ENCODE assay signal across 8 mouse cellular contexts in genomic region chr3:137969951-137970350, GRCm38 (mm10). TPM values are rescaled to one million over a fixed set of nuclear protein-coding genes. Genes with fewer than 3 reads are reported as not detected.
A peak's percentile ranks its signal among the peaks of the same experiment; 100 is the strongest.
DNase-seq lines count a peak whose midpoint lies in the region; ATAC-seq lines count a peak whose summit lies in the region.

No protein-coding gene starts in this region.

- H3K9ac ChIP-seq in limb, embryonic 13.5 days, result no peak overlapping the region

- no peaks in the 10 kb centered on the region for H3K36me3 ChIP-seq in forebrain, embryonic 10.5 days (replicated peaks)
- no peaks in the 10 kb centered on the region for H3K36me3 ChIP-seq in limb, embryonic 13.5 days

- H3K27ac ChIP-seq in forebrain, embryonic 10.5 days, result peak overlapping the region; percentile 44; the same call in 1 of the 2 replicates
- no peak overlapping the region for H3K27ac ChIP-seq in limb, embryonic 13.5 days

- peak; percentile 15 to 19 for DNase-seq in cerebellum, adult 18-20 months
- DNase-seq in cerebellum, adult 8-10 months, result no peak
- DNase-seq in 416B (ENCODE audit: low read depth), result peak; percentile 46
- peak; percentile 61 for DNase-seq in forebrain, embryonic 10.5 days (ENCODE audit: extremely low spot score, low spot score)
- peak; percentile 63 for DNase-seq in retina, embryonic 14.5 days (ENCODE audit: low spot score)
- no peak for DNase-seq in yolk sac, embryonic 10.5 days (ENCODE audit: low spot score)
- no peak for DNase-seq in urinary bladder, postnatal 36 days (ENCODE audit: low spot score in 2 of 2)

- peak overlapping the region; percentile 34 for H3K4me3 ChIP-seq in forebrain, embryonic 10.5 days
- no peak overlapping the region for H3K4me3 ChIP-seq in limb, embryonic 13.5 days

- H3K4me2 ChIP-seq in limb, embryonic 13.5 days (replicated peaks), result peak overlapping the region; percentile 45

- no peaks in the 10 kb centered on the region for H3K27me3 ChIP-seq in forebrain, embryonic 10.5 days (ENCODE audit: poor library complexity, severe bottlenecking)
- H3K27me3 ChIP-seq in limb, embryonic 13.5 days, result no peaks in the 10 kb centered on the region

- no peaks in the 10 kb centered on the region for H3K9me3 ChIP-seq in forebrain, embryonic 10.5 days
- H3K9me3 ChIP-seq in limb, embryonic 13.5 days, result no peaks in the 10 kb centered on the region

- 47% methylated on average over 12 of the region's 12 CpGs for WGBS in forebrain, embryonic 10.5 days
- WGBS in limb, embryonic 13.5 days, result 57% methylated on average over 12 of the region's 12 CpGs

- no peak for ATAC-seq in limb, embryonic 13.5 days (ENCODE audit: low FRiP score, low read depth)

- H3K4me1 ChIP-seq in forebrain, embryonic 10.5 days, result peaks cover 12% of the 10 kb centered on the region
- H3K4me1 ChIP-seq in limb, embryonic 13.5 days, result no peaks in the 10 kb centered on the region

RNA-seq across cellular contexts. Expression of gene Dapp1, which starts 11.4 kb away (rescaled TPM):
- polyA plus RNA-seq in forebrain, embryonic 10.5 days (2016; fragmentation: Nextera tagmentation; extraction: Ambion mirVana), result 2.2 and 3.5 TPM in 2 replicates
- polyA plus RNA-seq in limb, embryonic 13.5 days (2015; fragmentation: Nextera tagmentation; extraction: Ambion mirVana), result 3.4 TPM in 2 replicates

RNA-seq across cellular contexts. Expression of gene Lamtor3, which starts 51.6 kb away (rescaled TPM):
- polyA plus RNA-seq in forebrain, embryonic 10.5 days (2016; fragmentation: Nextera tagmentation; extraction: Ambion mirVana), result 90.1 and 92.3 TPM in 2 replicates
- 108 and 114 TPM in 2 replicates for polyA plus RNA-seq in limb, embryonic 13.5 days (2015; fragmentation: Nextera tagmentation; extraction: Ambion mirVana)

Comparison
In these comparisons a context has a peak if more than half of its experiments do, and no peak if none do; other contexts are left out.
1. DNase-seq: peak in cerebellum, adult 18-20 months (2 of 2), 416B (single experiment), forebrain, embryonic 10.5 days (single experiment) and retina, embryonic 14.5 days (single experiment); none in cerebellum, adult 8-10 months (single experiment), yolk sac, embryonic 10.5 days (single experiment) and urinary bladder, postnatal 36 days (0 of 2).